Mouse (Mus musculus) small intestine, adult 2 months (tissue): ENCODE data around the gene Mybl2.

ENCODE experiments used
- CTCF ChIP-seq: fragments of 200-500 bp; IDR thresholded peaks from 2 replicates; pipeline ENCODE4 v1.5.1; 2012; ENCODE audit warnings: low read depth, mild to moderate bottlenecking, control low read depth, inconsistent platforms, low read length, moderate library complexity, mixed read lengths; ENCODE audit not compliant: insufficient replicate concordance, insufficient read length; ENCODE audit errors: extremely low read depth
- POLR2A ChIP-seq: fragments of 200-500 bp; IDR thresholded peaks from 2 replicates; pipeline ENCODE4 v1.6.1; 2012; ENCODE audit warnings: low read depth, mild to moderate bottlenecking, control low read depth, inconsistent platforms, low read length, moderate library complexity

- TF ChIP-seq POLR2A = no peak
- no peak for TF ChIP-seq CTCF
Measured at GRCm38 (mm10) chr2:163079041-163079440, 24.6 kb downstream of the Mybl2 start.
